Comparison of ENCODE assay signal across 14 mouse cellular contexts in genomic region chr6:41704123-41704522, GRCm38 (mm10). TPM values are rescaled to one million over a fixed set of nuclear protein-coding genes. Genes with fewer than 3 reads are reported as not detected.
DNase-seq lines count a peak whose midpoint lies in the region; ATAC-seq and TF ChIP-seq lines count a peak whose summit lies in the region.
"Had no signal": no experiment of that assay in that cellular context is flagged by ENCODE, and none has a peak within 500 bp of the region (broad histone marks: within the 10 kb centered on the region; RNA-seq: fewer than 3 reads in every experiment).

TSS of gene Kel (minus strand) at chr6:41704339.

- peak within 1 kb of the TSS; percentile 24 for H3K4me3 ChIP-seq in heart, embryonic 12.5 days
- peak within 1 kb of the TSS; percentile 90 for H3K4me3 ChIP-seq in bone marrow, adult 2 months (replicated peaks; ENCODE audit: control insufficient read depth, low read depth, low read length)
- no peak within 1 kb of the TSS for H3K4me3 ChIP-seq in neural tube, embryonic 15.5 days (replicated peaks)
- H3K4me3 ChIP-seq: heart, embryonic 15.5 days; midbrain, embryonic 15.5 days had no signal

- peak; percentile 89 for ATAC-seq in heart, embryonic 12.5 days (ENCODE audit: insufficient number of reproducible peaks, low FRiP score)
- peak; percentile 60 to 64; a peak in 2 of 4 replicates for ATAC-seq in hematopoietic stem cell, adult 5-6 weeks (replicated peaks in 1 of 2; ENCODE audit: insufficient read depth in 1 of 2, low FRiP score in 2 of 2, low TSS enrichment in 1 of 2, low read depth in 1 of 2, poor library complexity in 2 of 2, severe bottlenecking in 2 of 2)
- ATAC-seq in megakaryocyte-erythroid progenitor cell, adult 5-6 weeks (replicated peaks; ENCODE audit: low FRiP score, low TSS enrichment, poor library complexity, severe bottlenecking), result peak; percentile 89
- ATAC-seq in neural tube, embryonic 15.5 days (ENCODE audit: low FRiP score), result no peak
- ATAC-seq: midbrain, embryonic 15.5 days had no signal

- H3K36me3 ChIP-seq in heart, embryonic 12.5 days, result no peaks in the 10 kb centered on the region
- H3K36me3 ChIP-seq in neural tube, embryonic 15.5 days, result no peaks in the 10 kb centered on the region
- H3K36me3 ChIP-seq: heart, embryonic 15.5 days; midbrain, embryonic 15.5 days had no signal

- TF ChIP-seq POLR2A in bone marrow, adult 2 months (IDR thresholded peaks at IDR 0.05; ENCODE audit: borderline replicate concordance, control insufficient read depth, low read depth, low read length), result peak; percentile 43; the same call in 1 of the 2 replicates

- no peak within 1 kb of the TSS for H3K4me2 ChIP-seq in heart, embryonic 12.5 days
- H3K4me2 ChIP-seq in neural tube, embryonic 15.5 days, result no peak within 1 kb of the TSS
- H3K4me2 ChIP-seq: heart, embryonic 15.5 days; midbrain, embryonic 15.5 days had no signal

- H3K27ac ChIP-seq in heart, embryonic 12.5 days (ENCODE audit: poor library complexity, severe bottlenecking), result peak within 1 kb of the TSS; percentile 51; the same call in 1 of the 2 replicates
- H3K27ac ChIP-seq in bone marrow, adult 2 months (ENCODE audit: control insufficient read depth, insufficient read depth, low read depth, low read length, poor library complexity), result peak within 1 kb of the TSS; percentile 76
- H3K27ac ChIP-seq in neural tube, embryonic 15.5 days (replicated peaks), result no peak within 1 kb of the TSS
- H3K27ac ChIP-seq: heart, embryonic 15.5 days; midbrain, embryonic 15.5 days had no signal

- no peaks in the 10 kb centered on the region for H3K4me1 ChIP-seq in heart, embryonic 12.5 days (replicated peaks)
- no peaks in the 10 kb centered on the region; the same call in 1 of the 2 replicates for H3K4me1 ChIP-seq in bone marrow, adult 2 months (ENCODE audit: control insufficient read depth, insufficient read depth, low read length)
- H3K4me1 ChIP-seq in neural tube, embryonic 15.5 days, result no peaks in the 10 kb centered on the region
- H3K4me1 ChIP-seq: heart, embryonic 15.5 days; midbrain, embryonic 15.5 days had no signal

- TF ChIP-seq CTCF in bone marrow, adult 2 months (IDR thresholded peaks at IDR 0.05; ENCODE audit: control insufficient read depth, insufficient read depth, low read length), result no peak

- H3K9ac ChIP-seq in heart, embryonic 12.5 days, result no peak within 1 kb of the TSS
- H3K9ac ChIP-seq in neural tube, embryonic 15.5 days (replicated peaks), result no peak within 1 kb of the TSS
- H3K9ac ChIP-seq: heart, embryonic 15.5 days; midbrain, embryonic 15.5 days had no signal

- WGBS in heart, embryonic 12.5 days, result 18% methylated on average over 1 of the region's 1 CpGs
- 45% methylated on average over 1 of the region's 1 CpGs for WGBS in bone marrow, adult 2 months
- 65% methylated on average over 1 of the region's 1 CpGs for WGBS in neural tube, embryonic 15.5 days

- no peak for DNase-seq in heart, adult 18-20 months
- DNase-seq in retina, embryonic 14.5 days (ENCODE audit: low spot score), result no peak
- no peak for DNase-seq in cerebellum, postnatal 36 days
- DNase-seq: embryo, embryonic 11 days; kidney, adult 18-20 months had no signal

- no peaks in the 10 kb centered on the region for H3K27me3 ChIP-seq in heart, embryonic 12.5 days (replicated peaks)
- H3K27me3 ChIP-seq in neural tube, embryonic 15.5 days (replicated peaks), result no peaks in the 10 kb centered on the region
- H3K27me3 ChIP-seq: heart, embryonic 15.5 days; midbrain, embryonic 15.5 days had no signal

- no peaks in the 10 kb centered on the region for H3K9me3 ChIP-seq in heart, embryonic 12.5 days (replicated peaks)
- H3K9me3 ChIP-seq in neural tube, embryonic 15.5 days (replicated peaks), result no peaks in the 10 kb centered on the region
- H3K9me3 ChIP-seq: heart, embryonic 15.5 days; midbrain, embryonic 15.5 days had no signal

RNA-seq across cellular contexts. Expression of gene Kel, which starts in this region (rescaled TPM):
- polyA plus RNA-seq in heart, embryonic 12.5 days (2016; fragmentation: Nextera tagmentation; extraction: Ambion mirVana), result 34.0 and 40.5 TPM in 2 replicates
- total RNA-seq in heart, adult 18-20 months (2021), result not detected
- 1,009 and 1,115 TPM in 2 replicates for polyA plus RNA-seq in bone marrow, adult 2 months (2011; ENCODE audit: insufficient read depth, insufficient read length, low replicate concordance, missing spikeins)
- 2.3 and 12.9 TPM in 2 replicates for total RNA-seq in hematopoietic stem cell, adult 5-6 weeks (2017)
- total RNA-seq in megakaryocyte-erythroid progenitor cell, adult 5-6 weeks (2014; fragmentation: Nextera tagmentation), result 302 and 549 TPM in 2 replicates
- 63.8 and 132 TPM in 2 replicates for total RNA-seq in megakaryocyte-erythroid progenitor cell, adult 5-6 weeks (2017)
- polyA plus RNA-seq in neural tube, embryonic 15.5 days (2015; fragmentation: Nextera tagmentation; extraction: Ambion mirVana), result 0.51 and 0.86 TPM in 2 replicates
- total RNA-seq: layer of hippocampus, postnatal 14 days; liver, adult 2 months had no signal
- polyA plus RNA-seq: liver, adult 2 months had no signal

Comparison
In these comparisons a context has a peak if more than half of its experiments do, and no peak if none do; other contexts are left out.
1. RNA of gene Kel (polyA plus RNA-seq): 1,009 to 1,115 TPM in bone marrow, adult 2 months and 34.0 to 40.5 TPM in heart, embryonic 12.5 days; 0.51 to 0.86 TPM in neural tube, embryonic 15.5 days; every median in the first group is over 10 times any median in the second.
2. RNA of gene Kel (polyA plus RNA-seq): 1,009 to 1,115 TPM in bone marrow, adult 2 months; 34.0 to 40.5 TPM in heart, embryonic 12.5 days; every median in the first group is over 10 times any median in the second.